In the genomic region with DNA sequence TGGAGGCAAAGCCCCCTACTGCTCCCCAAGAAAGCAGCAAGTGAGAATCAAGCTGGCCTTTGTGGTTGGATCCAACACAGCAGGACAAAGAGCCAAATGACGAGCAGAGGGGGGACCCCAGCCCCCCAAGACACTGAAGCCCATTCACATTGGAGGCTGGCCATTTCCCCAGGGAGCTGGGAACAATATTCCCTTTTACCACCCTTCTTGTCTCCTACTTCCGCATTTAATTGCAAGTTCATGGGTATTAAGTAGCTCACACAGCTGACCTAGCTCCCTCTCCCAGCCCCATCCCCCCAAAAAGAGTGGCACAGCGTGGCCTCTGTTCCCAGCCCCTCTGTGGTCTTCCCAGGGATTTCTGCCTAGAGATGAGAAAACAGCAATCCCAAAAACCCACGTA, we compare ENCODE assay signal across 9 mouse cellular contexts. TPM values are rescaled to one million over a fixed set of nuclear protein-coding genes. Genes with fewer than 3 reads are reported as not detected.
DNase-seq lines count a peak whose midpoint lies in the region; ATAC-seq lines count a peak whose summit lies in the region.
"Had no signal": no experiment of that assay in that cellular context is flagged by ENCODE, and none has a peak within 500 bp of the region (broad histone marks: within the 10 kb centered on the region; RNA-seq: fewer than 3 reads in every experiment).

No protein-coding gene starts in this region.

- no peaks in the 10 kb centered on the region for H3K36me3 ChIP-seq in forebrain, embryonic 14.5 days (ENCODE audit: control insufficient read depth, insufficient read depth, low read length)
- no peaks in the 10 kb centered on the region for H3K36me3 ChIP-seq in neural tube, embryonic 14.5 days (ENCODE audit: control insufficient read depth, insufficient read depth, low read length)

- ATAC-seq in forebrain, embryonic 14.5 days = no peak
- peak; percentile 64; the same call in 1 of the 2 replicates for ATAC-seq in neural tube, embryonic 14.5 days (ENCODE audit: low read depth)

- H3K27me3 ChIP-seq in forebrain, embryonic 14.5 days (replicated peaks; ENCODE audit: control insufficient read depth, insufficient read depth, low read length) = no peaks in the 10 kb centered on the region
- no peaks in the 10 kb centered on the region for H3K27me3 ChIP-seq in neural tube, embryonic 14.5 days (ENCODE audit: control insufficient read depth, insufficient read depth, low read length)

- H3K9me3 ChIP-seq in forebrain, embryonic 14.5 days (replicated peaks; ENCODE audit: control insufficient read depth, low read length) = no peaks in the 10 kb centered on the region
- H3K9me3 ChIP-seq in neural tube, embryonic 14.5 days (ENCODE audit: control insufficient read depth, low read length) = no peaks in the 10 kb centered on the region

- no peak overlapping the region for H3K9ac ChIP-seq in forebrain, embryonic 14.5 days (ENCODE audit: low read length)
- H3K9ac ChIP-seq in neural tube, embryonic 14.5 days (replicated peaks; ENCODE audit: low read depth, low read length) = no peak overlapping the region
- H3K9ac ChIP-seq: lung, embryonic 14.5 days had no signal

- peaks cover 45% of the 10 kb centered on the region for H3K4me1 ChIP-seq in forebrain, embryonic 14.5 days (ENCODE audit: control insufficient read depth, insufficient read depth, low read length)
- H3K4me1 ChIP-seq in neural tube, embryonic 14.5 days (ENCODE audit: control insufficient read depth, insufficient read depth, low read length) = peaks cover 26% of the 10 kb centered on the region

- H3K27ac ChIP-seq in forebrain, embryonic 14.5 days (ENCODE audit: low read depth, low read length) = peak overlapping the region; percentile 67; the same call in 1 of the 2 replicates
- peak overlapping the region; percentile 71; the same call in 1 of the 2 replicates for H3K27ac ChIP-seq in neural tube, embryonic 14.5 days (ENCODE audit: low read depth, low read length)

- H3K4me3 ChIP-seq in forebrain, embryonic 14.5 days (ENCODE audit: low read depth, low read length) = no peak overlapping the region
- no peak overlapping the region for H3K4me3 ChIP-seq in neural tube, embryonic 14.5 days (ENCODE audit: low read depth, low read length)

- H3K4me2 ChIP-seq in forebrain, embryonic 14.5 days (ENCODE audit: low read length) = no peak overlapping the region
- no peak overlapping the region for H3K4me2 ChIP-seq in neural tube, embryonic 14.5 days (ENCODE audit: low read depth, low read length)
- H3K4me2 ChIP-seq: lung, embryonic 14.5 days had no signal

- peak; percentile 57 for DNase-seq in retina, postnatal 1 day
- DNase-seq in retina, embryonic 14.5 days (ENCODE audit: low spot score) = no peak
- DNase-seq in forebrain, embryonic 14.5 days (ENCODE audit: low spot score) = no peak
- DNase-seq in layer of hippocampus, postnatal 36 days = peak; percentile 48 to 59
- DNase-seq in ovary, adult 18-20 months (ENCODE audit: low spot score) = no peak
- DNase-seq in ovary, postnatal 10 days (ENCODE audit: low spot score) = no peak
- DNase-seq: adrenal gland, postnatal 25 days; lung, embryonic 14.5 days had no signal

- WGBS in forebrain, embryonic 14.5 days = 12% methylated on average over 4 of the region's 4 CpGs
- 9% methylated on average over 4 of the region's 4 CpGs for WGBS in neural tube, embryonic 14.5 days

RNA-seq across cellular contexts. Expression of a gene that starts 30.8 kb away (rescaled TPM):
- 28.4 and 34.4 TPM in 2 replicates for polyA plus RNA-seq in forebrain, embryonic 14.5 days (2014; fragmentation: Nextera tagmentation; extraction: Ambion mirVana)
- total RNA-seq in layer of hippocampus, postnatal 36 days (2021) = 10 to 100 TPM; 71.0 to 74.9 TPM
- 25.9 and 29.4 TPM in 2 replicates for polyA plus RNA-seq in neural tube, embryonic 14.5 days (2014; fragmentation: Nextera tagmentation; extraction: Ambion mirVana)

Comparison
In these comparisons a context has a peak if more than half of its experiments do, and no peak if none do; other contexts are left out.
1. DNase-seq: peak in retina, postnatal 1 day (single experiment) and layer of hippocampus, postnatal 36 days (2 of 2); none in retina, embryonic 14.5 days (single experiment), forebrain, embryonic 14.5 days (single experiment), ovary, adult 18-20 months (single experiment) and ovary, postnatal 10 days (single experiment).